Mouse (Mus musculus): ENCODE measurements around the gene Ccr9. TPM values are rescaled to one million over a fixed set of nuclear protein-coding genes. Genes with fewer than 3 reads are reported as not detected.
"Not testable (repeated sequence)": the region's sequence is repeated elsewhere in the genome, so short reads cannot be mapped to it uniquely, and the experiment has no call there.

Ccr9 gene
- polyA plus RNA-seq (2016; fragmentation: Nextera tagmentation; extraction: Ambion mirVana), result 0.04 and 0.09 TPM in 2 replicates

DNA sequence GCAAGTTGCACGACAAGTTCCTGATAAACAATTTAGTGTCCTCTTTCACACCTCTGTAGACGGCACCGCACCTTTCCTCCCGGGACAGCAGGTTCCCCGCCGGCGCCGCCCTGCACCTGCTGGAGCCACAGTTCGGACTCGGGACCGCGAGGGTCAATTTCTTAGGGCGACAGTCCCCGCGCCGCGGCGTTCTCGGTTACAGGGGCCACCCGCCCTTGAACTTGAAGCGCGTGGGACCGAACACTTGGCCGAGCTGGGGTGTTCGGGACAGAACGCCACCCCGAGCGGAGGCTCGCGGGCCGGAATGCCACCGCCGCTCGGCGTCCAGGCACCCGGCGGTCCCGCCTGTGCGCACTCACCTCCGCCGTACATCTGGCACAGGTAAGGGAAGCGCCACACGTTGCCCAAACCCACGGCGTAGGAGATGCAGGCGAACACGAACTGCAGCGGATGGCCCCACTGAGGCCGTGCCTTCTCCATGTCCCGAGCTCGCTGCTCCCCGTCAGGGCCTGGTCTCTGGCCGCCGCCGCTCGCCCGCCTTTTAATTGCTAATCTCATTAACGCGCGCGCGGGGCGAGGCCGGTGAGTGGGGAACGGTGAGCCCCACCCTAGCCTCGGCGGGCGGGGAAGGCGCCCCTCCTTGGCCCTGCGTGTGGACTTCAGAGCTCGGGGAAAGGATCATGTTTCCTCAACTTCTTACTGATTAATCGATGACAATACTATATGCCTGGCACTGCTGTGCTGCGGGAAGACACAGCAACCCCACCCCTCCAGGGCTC lies at the start of gene Ccr9, which contains the start of gene Slc6a20a:
TSS of gene Ccr9 (plus strand) at position 113 of the 779 bp plus-strand sequence.
TSS of gene Slc6a20a (minus strand) at position 559 of the 779 bp plus-strand sequence.
- H3K27me3 ChIP-seq (ENCODE audit: insufficient read depth, poor library complexity, severe bottlenecking), result peaks cover 67% of the 10 kb centered on the region
- no peaks in the 10 kb centered on the region for H3K36me3 ChIP-seq
- peak within 1 kb of the TSS; percentile 57 for H3K4me3 ChIP-seq
- H3K9me3 ChIP-seq, result no peaks in the 10 kb centered on the region
- WGBS, result 1% methylated on average over 73 of the region's 73 CpGs
- peak; percentile 45 for DNase-seq (ENCODE audit: low spot score)
- H3K27ac ChIP-seq, result no peak within 1 kb of the TSS
- H3K4me1 ChIP-seq (replicated peaks), result peaks cover 10% of the 10 kb centered on the region

DNA sequence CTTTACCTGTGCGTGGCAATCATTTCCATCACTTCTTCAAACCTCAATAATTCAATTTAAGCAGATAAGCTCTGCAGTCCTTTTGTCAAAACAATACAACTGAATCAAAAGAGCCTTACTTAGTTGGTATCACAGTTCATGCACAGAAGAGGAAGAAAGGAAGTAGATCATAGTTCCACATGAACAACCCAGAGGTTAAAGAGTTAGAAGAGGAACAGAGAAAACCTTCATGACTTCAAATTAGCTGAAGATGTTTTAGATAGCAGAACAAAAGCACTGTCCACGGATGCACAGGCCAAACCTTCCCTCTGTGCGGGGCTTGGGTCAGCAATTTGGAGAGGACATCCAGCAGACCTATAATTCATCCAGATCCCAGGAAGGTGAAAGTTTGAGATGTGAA lies 46.6 kb upstream of the Ccr9 start:
- H3K27me3 ChIP-seq (ENCODE audit: insufficient read depth, poor library complexity, severe bottlenecking), result no peaks in the 10 kb centered on the region
- WGBS, result 89% methylated on average over 3 of the region's 3 CpGs
- no peaks in the 10 kb centered on the region for H3K9me3 ChIP-seq
- no peaks in the 10 kb centered on the region for H3K36me3 ChIP-seq
- no peak overlapping the region for H3K27ac ChIP-seq
- DNase-seq (ENCODE audit: low spot score), result no peak
- no peaks in the 10 kb centered on the region for H3K4me1 ChIP-seq (replicated peaks)
- no peak overlapping the region for H3K4me3 ChIP-seq

DNA sequence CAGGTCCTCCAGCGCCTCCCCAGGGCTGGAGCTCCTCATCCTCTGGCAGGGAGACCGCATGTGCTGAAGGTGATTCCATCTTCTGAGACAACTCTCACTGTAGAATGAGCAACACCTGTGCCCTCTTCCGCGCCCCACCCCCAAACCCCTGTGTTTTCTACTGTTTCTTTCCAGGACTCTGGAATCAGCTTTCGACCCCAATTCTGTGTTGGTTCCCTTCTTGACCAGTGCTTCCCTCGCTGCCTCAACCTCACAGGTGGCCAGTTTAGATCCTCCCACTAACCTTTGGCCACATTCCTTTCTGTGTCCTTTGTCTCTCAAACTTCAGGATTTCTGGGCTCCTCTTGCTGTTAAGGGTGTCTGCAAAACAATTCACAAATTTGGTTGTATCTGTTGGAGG lies 46.0 kb upstream of the Ccr9 start, which contains the start of gene Slc6a20b:
TSS of gene Slc6a20b (minus strand) at position 285 of the 400 bp plus-strand sequence.
- Histone ChIP-seq H3K27me3 (ENCODE audit: insufficient read depth, poor library complexity, severe bottlenecking) (no peaks in the 10 kb centered on the region), H3K4me3 (no peak within 1 kb of the TSS), H3K4me1 (replicated peaks) (no peaks in the 10 kb centered on the region), H3K27ac (no peak within 1 kb of the TSS), H3K36me3 (no peaks in the 10 kb centered on the region), H3K9me3 (no peaks in the 10 kb centered on the region)
- DNase-seq (ENCODE audit: low spot score), result no peak
- 84% methylated on average over 6 of the region's 6 CpGs for WGBS

DNA sequence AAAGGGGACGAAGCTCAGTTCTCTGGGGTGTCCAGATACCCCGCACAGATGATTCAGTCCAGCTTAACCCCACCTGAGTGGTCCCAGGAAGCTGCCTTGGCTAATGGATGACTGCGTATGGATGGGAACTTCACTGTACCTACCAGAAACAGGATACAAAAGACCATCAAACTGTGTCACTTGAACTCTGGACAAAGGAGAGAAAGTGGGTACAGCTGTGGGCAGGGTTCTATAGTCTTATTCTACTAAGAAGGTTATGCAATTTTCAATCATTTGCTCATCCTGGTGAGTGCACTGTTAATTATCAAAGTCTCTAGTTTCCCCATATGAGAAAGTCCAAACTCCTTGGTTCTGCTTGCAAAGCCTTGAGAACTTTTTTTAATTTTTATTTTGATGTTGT lies 45.2 kb upstream of the Ccr9 start:
- Histone ChIP-seq H3K27ac (no peak overlapping the region), H3K4me1 (replicated peaks) (no peaks in the 10 kb centered on the region), H3K27me3 (ENCODE audit: insufficient read depth, poor library complexity, severe bottlenecking) (no peaks in the 10 kb centered on the region), H3K36me3 (no peaks in the 10 kb centered on the region), H3K9me3 (no peaks in the 10 kb centered on the region), H3K4me3 (no peak overlapping the region)
- DNase-seq (ENCODE audit: low spot score), result no peak
- 85% methylated on average over 3 of the region's 3 CpGs for WGBS

DNA sequence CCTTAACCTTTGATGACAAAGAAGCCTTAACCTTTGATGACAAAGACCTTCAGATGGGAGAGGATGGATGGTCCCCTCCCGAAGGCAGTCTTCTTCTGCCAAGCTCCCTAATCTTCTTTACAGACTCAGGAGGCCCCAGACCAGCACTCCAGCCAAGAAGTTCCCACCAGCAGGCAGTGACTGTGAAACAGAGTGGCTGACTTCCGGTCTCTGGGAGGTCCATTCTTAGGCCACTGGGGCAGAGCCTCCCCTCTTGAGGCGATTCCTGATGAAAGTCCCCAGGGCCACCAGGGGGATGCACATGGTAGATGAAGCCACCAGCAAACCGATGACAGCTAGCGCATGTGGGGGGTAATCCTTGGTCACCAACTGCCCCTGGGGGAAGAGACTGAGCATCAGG lies 41.5 kb upstream of the Ccr9 start:
- WGBS, result 68% methylated on average over 5 of the region's 5 CpGs
- no peaks in the 10 kb centered on the region for H3K36me3 ChIP-seq
- DNase-seq (ENCODE audit: low spot score), result no peak

DNA sequence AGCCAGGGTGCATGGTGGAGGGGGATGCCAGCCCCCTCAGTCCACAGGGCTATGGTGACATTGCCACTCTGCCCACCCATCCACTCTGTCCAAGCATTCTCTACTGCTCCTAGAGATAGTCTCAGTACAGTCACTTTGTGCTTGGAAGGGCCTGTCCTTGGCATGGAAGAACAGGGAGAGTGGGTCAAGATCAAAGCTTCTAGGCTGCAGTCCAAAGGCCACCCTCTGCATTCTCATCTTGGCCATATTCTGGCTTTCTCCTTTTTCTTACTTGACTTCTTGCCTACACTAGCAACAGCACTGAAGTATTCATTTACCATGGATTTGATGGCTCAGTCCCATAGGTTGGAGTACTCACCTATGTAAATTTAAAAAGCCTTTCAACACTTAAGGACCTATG lies 40.0 kb upstream of the Ccr9 start:
- no peaks in the 10 kb centered on the region for H3K4me1 ChIP-seq (replicated peaks)
- no peak overlapping the region for H3K27ac ChIP-seq
- no peaks in the 10 kb centered on the region for H3K36me3 ChIP-seq
- H3K27me3 ChIP-seq (ENCODE audit: insufficient read depth, poor library complexity, severe bottlenecking), result no peaks in the 10 kb centered on the region
- H3K9me3 ChIP-seq, result no peaks in the 10 kb centered on the region
- no peak for DNase-seq (ENCODE audit: low spot score)
- no peak overlapping the region for H3K4me3 ChIP-seq

More for the DNA sequence above, 41.5 kb upstream of the Ccr9 start:
- no peak overlapping the region for H3K27ac ChIP-seq
- no peaks in the 10 kb centered on the region for H3K27me3 ChIP-seq (ENCODE audit: insufficient read depth, poor library complexity, severe bottlenecking)
- no peak overlapping the region for H3K4me3 ChIP-seq
- H3K4me1 ChIP-seq (replicated peaks), result no peaks in the 10 kb centered on the region
- H3K9me3 ChIP-seq, result no peaks in the 10 kb centered on the region

DNA sequence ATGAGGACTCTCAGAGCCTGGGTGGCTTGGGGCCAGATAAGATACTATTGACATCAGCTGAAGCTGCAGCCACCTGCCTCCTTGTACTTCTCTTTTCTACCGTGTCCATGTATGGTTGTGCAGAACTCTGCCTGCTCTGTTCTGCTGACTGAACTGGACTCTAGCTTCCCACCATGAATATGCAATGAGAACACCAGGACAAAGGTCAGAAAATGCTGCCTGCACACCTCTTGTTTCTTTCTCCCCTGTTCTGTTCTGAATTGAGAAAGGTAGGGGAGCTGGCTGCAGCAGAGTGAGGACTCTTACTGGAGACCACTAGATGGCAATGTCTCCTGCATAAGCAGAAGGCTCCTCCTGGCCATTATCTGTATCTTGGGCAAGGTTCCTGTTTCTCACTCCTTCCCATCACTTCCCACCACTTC lies 39.6 kb upstream of the Ccr9 start:
- Histone ChIP-seq H3K4me1 (replicated peaks) (no peaks in the 10 kb centered on the region), H3K4me3 (no peak overlapping the region), H3K36me3 (no peaks in the 10 kb centered on the region), H3K27ac (no peak overlapping the region), H3K27me3 (ENCODE audit: insufficient read depth, poor library complexity, severe bottlenecking) (no peaks in the 10 kb centered on the region), H3K9me3 (no peaks in the 10 kb centered on the region)
- DNase-seq (ENCODE audit: low spot score), result peak; percentile 22
- WGBS, result 82% methylated on average over 1 of the region's 1 CpGs

DNA sequence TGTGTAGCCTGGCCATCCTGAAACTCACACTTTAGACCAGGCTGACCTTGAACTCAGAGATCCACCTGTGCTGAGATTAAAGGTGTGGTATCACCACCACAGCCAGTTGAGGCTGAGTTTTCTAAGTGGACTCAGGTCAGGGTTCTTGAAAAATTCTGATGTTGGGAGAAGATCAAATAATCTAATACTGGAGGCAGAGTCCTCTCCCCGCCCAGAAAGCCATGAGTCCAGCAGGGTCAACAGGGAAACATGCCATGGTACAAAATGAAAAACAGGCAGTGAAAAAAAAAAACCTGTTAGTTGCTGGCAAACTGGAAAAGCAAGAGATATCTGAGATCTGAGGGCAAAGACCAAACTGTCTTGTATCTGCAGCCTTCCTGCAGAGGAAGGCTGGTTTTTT lies 38.1 kb upstream of the Ccr9 start:
- no peak for DNase-seq (ENCODE audit: low spot score)
- Histone ChIP-seq H3K4me1 (replicated peaks) (no peaks in the 10 kb centered on the region), H3K9me3 (no peaks in the 10 kb centered on the region), H3K4me3 (no peak overlapping the region), H3K27ac (no peak overlapping the region), H3K36me3 (no peaks in the 10 kb centered on the region), H3K27me3 (ENCODE audit: insufficient read depth, poor library complexity, severe bottlenecking) (no peaks in the 10 kb centered on the region)
- WGBS, result 73% methylated on average over 1 of the region's 1 CpGs

DNA sequence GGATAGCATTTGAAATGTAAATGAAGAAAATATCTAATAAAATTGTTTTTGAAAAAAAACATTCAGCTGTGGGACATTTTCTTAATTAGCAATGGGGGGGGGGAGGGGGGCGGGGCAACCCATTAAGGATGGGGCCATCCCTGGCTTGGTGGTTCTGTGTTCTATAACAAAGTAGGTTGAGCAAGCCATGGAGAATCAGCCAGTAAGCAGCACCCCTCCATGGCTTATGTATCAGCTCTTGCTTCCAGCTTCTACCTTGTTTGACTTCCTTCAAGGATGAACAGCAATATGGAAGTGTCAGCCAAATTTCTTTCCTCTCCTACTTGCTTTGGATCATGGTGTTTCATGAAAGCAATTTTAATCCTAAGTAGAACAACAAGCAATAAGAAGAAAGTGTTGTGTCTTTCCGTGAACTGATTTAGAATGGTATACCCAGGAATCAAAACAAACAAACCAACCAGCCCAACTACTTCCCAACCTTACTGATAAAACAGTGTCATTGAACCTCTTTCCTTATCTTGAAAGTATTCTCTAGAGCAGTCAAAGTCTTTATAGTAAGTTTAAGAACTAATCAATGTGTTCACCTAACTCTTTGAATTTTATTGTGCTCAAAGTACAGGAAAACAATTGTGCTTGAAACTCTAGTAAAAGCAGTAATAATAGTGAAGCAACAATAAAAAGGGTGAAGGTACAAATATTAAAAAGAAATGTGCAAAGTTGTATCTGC lies 28.3 kb upstream of the Ccr9 start:
- H3K9me3 ChIP-seq, result no peaks in the 10 kb centered on the region
- H3K4me3 ChIP-seq, result no peak overlapping the region
- H3K27ac ChIP-seq, result no peak overlapping the region
- no peak for DNase-seq (ENCODE audit: low spot score)
- no peaks in the 10 kb centered on the region for H3K27me3 ChIP-seq (ENCODE audit: insufficient read depth, poor library complexity, severe bottlenecking)
- 83% methylated on average over 2 of the region's 2 CpGs for WGBS
- no peaks in the 10 kb centered on the region for H3K36me3 ChIP-seq
- 0 out of 2 replicates have a peak, but pooled peaks cover 3% of the 10 kb centered on the region for H3K4me1 ChIP-seq (replicated peaks)

DNA sequence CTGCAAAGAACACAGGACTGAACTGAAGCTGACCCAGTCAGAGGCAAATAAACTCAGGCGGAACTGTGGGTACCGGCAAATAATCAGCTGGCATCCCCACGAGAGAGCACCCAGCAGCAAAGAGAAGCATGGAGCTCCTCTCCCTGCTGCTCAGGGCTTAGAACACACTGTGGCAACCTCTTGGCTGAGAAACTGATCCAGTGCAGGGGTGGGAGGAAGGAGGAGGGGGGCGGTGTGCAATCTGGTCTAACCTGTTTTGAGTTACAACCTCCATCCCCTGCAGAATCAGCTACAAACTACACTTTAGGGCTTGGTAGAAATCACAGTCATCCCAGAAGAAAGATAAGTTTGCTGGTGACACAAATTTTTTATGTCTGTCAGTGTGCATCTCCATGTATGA lies 26.9 kb upstream of the Ccr9 start:
- Histone ChIP-seq H3K4me1 (replicated peaks) (0 out of 2 replicates have a peak, but pooled peaks cover 3% of the 10 kb centered on the region), H3K9me3 (no peaks in the 10 kb centered on the region), H3K27me3 (ENCODE audit: insufficient read depth, poor library complexity, severe bottlenecking) (no peaks in the 10 kb centered on the region), H3K36me3 (no peaks in the 10 kb centered on the region), H3K4me3 (no peak overlapping the region), H3K27ac (no peak overlapping the region)
- no peak for DNase-seq (ENCODE audit: low spot score)
- WGBS, result 58% methylated on average over 4 of the region's 4 CpGs

DNA sequence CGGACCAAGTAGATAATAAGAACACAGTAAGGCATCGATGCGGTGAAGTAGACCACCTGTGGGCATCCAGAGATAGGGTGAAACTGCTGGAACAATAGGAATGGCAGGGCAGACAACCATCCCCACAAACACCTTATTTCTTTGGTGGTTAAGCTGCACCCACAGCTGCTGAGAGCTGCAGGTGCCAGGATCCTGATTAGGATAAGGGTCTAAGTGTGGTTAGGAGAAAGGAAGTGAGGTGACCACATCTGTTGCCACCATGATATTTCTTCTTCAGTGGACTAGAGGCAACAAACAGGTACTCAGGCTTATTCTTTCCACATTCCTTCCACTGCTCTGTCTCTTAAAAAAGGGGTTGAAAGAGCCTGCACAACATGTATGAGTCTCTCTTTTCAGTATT lies 20.8 kb upstream of the Ccr9 start:
- no peak overlapping the region for H3K4me3 ChIP-seq
- H3K9me3 ChIP-seq, result no peaks in the 10 kb centered on the region
- no peak for DNase-seq (ENCODE audit: low spot score)
- H3K4me1 ChIP-seq (replicated peaks), result no peaks in the 10 kb centered on the region
- WGBS, result 87% methylated on average over 3 of the region's 3 CpGs
- H3K36me3 ChIP-seq, result no peaks in the 10 kb centered on the region
- H3K27me3 ChIP-seq (ENCODE audit: insufficient read depth, poor library complexity, severe bottlenecking), result no peaks in the 10 kb centered on the region
- no peak overlapping the region for H3K27ac ChIP-seq

DNA sequence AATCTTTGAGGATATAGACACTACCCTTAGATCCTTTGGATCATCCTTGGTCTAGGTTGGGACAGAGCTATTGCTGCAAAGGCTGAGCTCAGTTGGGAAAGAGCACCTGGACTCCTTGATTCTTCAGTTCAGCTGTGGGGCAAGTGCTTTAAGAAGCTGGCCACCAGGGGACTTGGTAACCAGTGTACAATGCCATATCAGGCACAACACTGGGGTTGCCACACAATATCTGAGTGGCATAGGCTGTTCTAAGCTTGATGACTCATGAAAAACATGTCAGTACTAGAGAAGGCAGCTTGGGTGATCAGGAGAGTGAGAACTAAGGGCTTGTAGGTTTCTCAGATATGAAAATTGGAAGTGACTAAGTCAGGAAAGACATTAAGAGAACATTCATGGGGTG lies 19.3 kb upstream of the Ccr9 start:
- Histone ChIP-seq H3K27me3 (ENCODE audit: insufficient read depth, poor library complexity, severe bottlenecking) (no peaks in the 10 kb centered on the region), H3K27ac (no peak overlapping the region), H3K9me3 (no peaks in the 10 kb centered on the region), H3K4me1 (replicated peaks) (no peaks in the 10 kb centered on the region), H3K4me3 (no peak overlapping the region), H3K36me3 (no peaks in the 10 kb centered on the region)
- no peak for DNase-seq (ENCODE audit: low spot score)

DNA sequence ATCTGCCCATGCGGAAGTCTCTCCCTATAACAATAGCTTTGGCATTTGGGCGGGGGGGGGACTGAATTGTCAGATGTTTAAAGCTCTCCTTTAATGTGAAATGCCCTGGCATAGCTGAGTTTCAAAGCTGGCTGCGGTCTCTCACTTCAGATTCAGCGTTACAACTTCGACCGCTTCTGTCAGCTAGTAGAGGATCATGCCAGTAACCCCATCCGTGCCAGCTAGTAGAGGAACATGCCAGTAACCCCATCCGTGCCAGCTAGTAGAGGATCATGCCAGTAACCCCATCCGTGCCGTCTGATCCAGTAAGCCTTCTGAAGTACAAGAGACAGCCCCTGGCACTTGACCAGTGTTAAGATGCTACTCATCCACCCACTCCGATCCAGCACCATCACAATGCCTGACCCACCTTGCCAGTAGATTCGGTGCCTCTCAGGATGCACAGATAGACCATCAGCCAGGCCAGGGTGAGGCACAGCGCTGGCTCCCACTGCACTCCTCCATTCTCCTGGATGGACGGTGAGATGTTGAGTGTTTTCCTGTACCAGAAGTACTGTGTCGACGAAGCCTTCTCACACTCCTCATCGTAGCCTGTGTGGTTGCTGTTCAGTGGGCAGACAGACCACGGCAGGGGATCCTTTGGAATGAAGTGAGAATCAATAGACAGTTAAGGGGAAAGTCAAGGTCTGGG lies 18.1 kb upstream of the Ccr9 start:
- DNase-seq (ENCODE audit: low spot score); H3K27me3 ChIP-seq (ENCODE audit: insufficient read depth, poor library complexity, severe bottlenecking); H3K4me1 ChIP-seq (replicated peaks); H3K4me3 ChIP-seq; H3K9me3 ChIP-seq; H3K36me3 ChIP-seq; H3K27ac ChIP-seq: not testable (repeated sequence)
- 90% methylated on average over 18 of the region's 18 CpGs for WGBS
